Mouse (Mus musculus): Measurements from ENCODE around the gene Golph3.
A peak's percentile ranks its signal among the peaks of the same experiment; 100 is the strongest.

The Golph3 gene

GRCm38 (mm10) chr15:12319889-12320288 is 1.4 kb upstream of the Golph3 start:
- no peak for DNase-seq

- DNase-seq: no peak
Observed at GRCm38 (mm10) chr15:12320441-12321090, 684 bp upstream of the Golph3 start.

- DNase-seq: peak in 1 of 2 experiments; percentile 68
Observed at GRCm38 (mm10) chr15:12321788-12322621, 755 bp downstream of the Golph3 start, which contains the start of gene 1810049J17Rik. 1810049J17Rik (minus strand) TSS chr15:12321899.

GRCm38 (mm10) chr15:12322676-12323402 is 1.6 kb downstream of the Golph3 start:
- no peak for DNase-seq

GRCm38 (mm10) chr15:12324326-12324725 is 3.1 kb downstream of the Golph3 start:
- no peak for DNase-seq

- no peak for DNase-seq
Observed at GRCm38 (mm10) chr15:12330389-12330788, 9.1 kb downstream of the Golph3 start.

GRCm38 (mm10) chr15:12330892-12331291 is 9.6 kb downstream of the Golph3 start:
- no peak for DNase-seq

GRCm38 (mm10) chr15:12331300-12331699 is 10.1 kb downstream of the Golph3 start:
- DNase-seq: no peak

GRCm38 (mm10) chr15:12334381-12334780 is 13.1 kb downstream of the Golph3 start:
- DNase-seq: no peak

GRCm38 (mm10) chr15:12337030-12337778 is 16.0 kb downstream of the Golph3 start:
- DNase-seq: no peak

- no peak for DNase-seq
Observed at GRCm38 (mm10) chr15:12337779-12338137, 16.5 kb downstream of the Golph3 start.

- no peak for DNase-seq
Observed at GRCm38 (mm10) chr15:12340536-12341400, 19.5 kb downstream of the Golph3 start.

- no peak for DNase-seq
Observed at GRCm38 (mm10) chr15:12341401-12341758, 20.1 kb downstream of the Golph3 start.

- no peak for DNase-seq
Observed at GRCm38 (mm10) chr15:12346916-12347315, 25.7 kb downstream of the Golph3 start.

- no peak for DNase-seq
Observed at GRCm38 (mm10) chr15:12348950-12349349, 27.7 kb downstream of the Golph3 start.

- DNase-seq: no peak
Observed at GRCm38 (mm10) chr15:12349840-12350239, 28.6 kb downstream of the Golph3 start.

- DNase-seq: no peak
Observed at GRCm38 (mm10) chr15:12351470-12351869, 30.2 kb downstream of the Golph3 start.

GRCm38 (mm10) chr15:12354281-12354810 is 33.1 kb downstream of the Golph3 start:
- no peak for DNase-seq

GRCm38 (mm10) chr15:12355261-12355660 is 34.0 kb downstream of the Golph3 start:
- DNase-seq: no peak

- DNase-seq: no peak
Observed at GRCm38 (mm10) chr15:12355907-12356306, 34.7 kb downstream of the Golph3 start.

- DNase-seq: no peak
Observed at GRCm38 (mm10) chr15:12357459-12357858, 36.2 kb downstream of the Golph3 start.

- DNase-seq: no peak
Observed at GRCm38 (mm10) chr15:12358384-12358783, 37.1 kb downstream of the Golph3 start.

All from lung, postnatal 4 days (tissue).